Mouse (Mus musculus) heart, embryonic 14.5 days (tissue): ENCODE data around the gene Onecut1. TPM values are rescaled to one million over a fixed set of nuclear protein-coding genes. Genes with fewer than 3 reads are reported as not detected.
A peak's percentile ranks its signal among the peaks of the same experiment; 100 is the strongest.

ENCODE experiments used
- ATAC-seq: fragments of 200-750 bp; cut with Nextera tagmentation; 2 replicates; pipeline ENCODE4 v1.8.0; 2017; ENCODE audit warnings: low read depth, moderate TSS enrichment; ENCODE audit not compliant: insufficient number of reproducible peaks, insufficient read depth, low FRiP score
- H3K27ac ChIP-seq, 2 experiments: fragments of 200-500 bp in 1 of 2; fragments of 300-500 bp in 1 of 2; sonication (generic) in 1 of 2; replicated peaks in 1 of 2; 2 replicates each; pipeline ENCODE4 v1.5.1; 2012 to 2014; ENCODE audit warnings: low read depth in 2 of 2, low read length in 2 of 2, control low read depth in 1 of 2, mild to moderate bottlenecking in 1 of 2, mixed read lengths in 1 of 2; ENCODE audit not compliant: control insufficient read depth in 1 of 2, insufficient read depth in 1 of 2
- H3K27me3 ChIP-seq: fragments of 300-500 bp; sonication (generic); 2 replicates; pipeline ENCODE4 v1.6.1; 2014; ENCODE audit warnings: mild to moderate bottlenecking, low read length, control low read depth; ENCODE audit not compliant: control insufficient read depth, insufficient read depth
- H3K36me3 ChIP-seq: fragments of 300-500 bp; sonication (generic); 2 replicates; pipeline ENCODE4 v1.6.1; 2014; ENCODE audit warnings: mild to moderate bottlenecking, control low read depth, low read length, mixed read lengths; ENCODE audit not compliant: control insufficient read depth, insufficient read depth
- H3K4me1 ChIP-seq, 2 experiments: fragments of 200-500 bp in 1 of 2; fragments of 300-500 bp in 1 of 2; sonication (generic) in 1 of 2; 2 replicates each; pipeline ENCODE4 v1.6.1; 2012 to 2014; ENCODE audit warnings: low read length in 2 of 2, control low read depth in 1 of 2, mixed read lengths in 1 of 2; ENCODE audit not compliant: control insufficient read depth in 2 of 2, insufficient read depth in 2 of 2
- H3K4me2 ChIP-seq: fragments of 300-500 bp; sonication (generic); 2 replicates; pipeline ENCODE4 v1.6.1; 2014; ENCODE audit warnings: mild to moderate bottlenecking, low read length
- H3K4me3 ChIP-seq, 2 experiments: fragments of 200-500 bp in 1 of 2; fragments of 300-500 bp in 1 of 2; sonication (generic) in 1 of 2; 2 replicates each; pipeline ENCODE4 v1.5.1; 2012 to 2014; ENCODE audit warnings: low read length in 2 of 2, mild to moderate bottlenecking in 2 of 2, control low read depth in 1 of 2, low read depth in 1 of 2, moderate library complexity in 1 of 2; ENCODE audit not compliant: control insufficient read depth in 1 of 2, insufficient read depth in 1 of 2
- H3K9ac ChIP-seq: fragments of 300-500 bp; sonication (generic); 2 replicates; pipeline ENCODE4 v1.6.1; 2014; ENCODE audit warnings: mild to moderate bottlenecking, low read length
- H3K9me3 ChIP-seq: fragments of 300-500 bp; sonication (generic); 2 replicates; pipeline ENCODE4 v1.6.1; 2016; ENCODE audit warnings: low read length, control low read depth; ENCODE audit not compliant: control insufficient read depth
- WGBS: fragments of 180-500 bp; shearing (Covaris S2); extraction: QIAGEN DNeasy Blood & Tissue Kit; methylation state at CpG from one replicate; pipeline ENCODE4 v1.1.7; 2014; 5-methylcytosine and 5-hydroxymethylcytosine counted together
- polyA plus RNA-seq: library from polyadenylated mRNA; unstranded; fragments of >200 nt; fragmentation: Nextera tagmentation; extraction: Ambion mirVana; gene quantifications from 2 replicates; pipeline ENCODE4 v1.2.1, GENCODE M21; 2014

The Onecut1 gene
- polyA plus RNA-seq, 1 experiment from 2014 or later = not detected

DNA sequence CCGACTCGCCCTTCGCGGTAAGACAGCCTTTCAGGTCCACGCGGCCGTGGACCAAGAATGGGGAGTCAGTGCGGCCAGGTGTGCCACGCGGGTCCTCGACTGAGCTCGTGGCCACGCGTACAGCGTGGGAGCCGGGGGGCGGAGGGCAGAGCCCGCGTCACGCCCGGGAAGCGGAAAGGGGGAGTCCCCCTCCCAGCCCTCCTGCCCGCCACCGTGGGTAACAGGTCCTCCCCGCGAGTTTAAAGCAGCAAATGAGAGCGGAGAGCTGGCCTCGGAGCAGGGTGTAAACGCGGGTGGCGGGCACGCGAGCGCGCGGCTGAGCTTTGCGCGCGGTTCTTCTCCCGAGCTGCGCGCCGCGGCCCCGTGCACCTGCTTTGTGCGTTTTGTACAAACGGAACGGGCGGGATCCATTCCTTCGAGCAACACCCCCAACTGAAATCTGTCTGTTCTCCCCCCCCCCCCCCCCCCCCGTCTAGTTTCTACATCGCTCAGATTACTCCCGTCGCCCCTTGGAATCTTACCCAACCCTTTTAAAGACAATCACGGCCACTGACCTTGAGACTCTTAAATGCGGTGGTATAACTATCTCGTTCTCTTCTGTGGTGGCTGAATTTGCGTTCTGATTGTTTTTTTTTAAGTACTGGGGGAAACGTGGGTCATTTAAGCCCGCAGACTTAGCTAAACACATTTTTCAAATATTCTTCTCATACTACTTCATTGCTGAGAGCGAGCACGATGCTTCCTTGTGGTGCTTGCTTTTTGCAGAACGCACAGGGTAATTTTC lies 12.3 kb upstream of the Onecut1 start:
- H3K4me3 ChIP-seq = peak overlapping the region; percentile 26 to 45
- H3K9me3 ChIP-seq = no peaks in the 10 kb centered on the region; the same call in 1 of the 2 replicates
- peaks cover 6 to 10% of the 10 kb centered on the region in 2 experiments; a peak in 3 of 4 replicates for H3K4me1 ChIP-seq
- no peaks in the 10 kb centered on the region for H3K36me3 ChIP-seq
- peak overlapping the region; percentile 44; the same call in 1 of the 2 replicates for H3K9ac ChIP-seq
- H3K27me3 ChIP-seq = peaks cover 96% of the 10 kb centered on the region
- peak overlapping the region; percentile 73 for H3K4me2 ChIP-seq
- H3K27ac ChIP-seq = no peak overlapping the region
- ATAC-seq = no peak
- WGBS = under 1% methylated on average over 60 of the region's 63 CpGs

DNA sequence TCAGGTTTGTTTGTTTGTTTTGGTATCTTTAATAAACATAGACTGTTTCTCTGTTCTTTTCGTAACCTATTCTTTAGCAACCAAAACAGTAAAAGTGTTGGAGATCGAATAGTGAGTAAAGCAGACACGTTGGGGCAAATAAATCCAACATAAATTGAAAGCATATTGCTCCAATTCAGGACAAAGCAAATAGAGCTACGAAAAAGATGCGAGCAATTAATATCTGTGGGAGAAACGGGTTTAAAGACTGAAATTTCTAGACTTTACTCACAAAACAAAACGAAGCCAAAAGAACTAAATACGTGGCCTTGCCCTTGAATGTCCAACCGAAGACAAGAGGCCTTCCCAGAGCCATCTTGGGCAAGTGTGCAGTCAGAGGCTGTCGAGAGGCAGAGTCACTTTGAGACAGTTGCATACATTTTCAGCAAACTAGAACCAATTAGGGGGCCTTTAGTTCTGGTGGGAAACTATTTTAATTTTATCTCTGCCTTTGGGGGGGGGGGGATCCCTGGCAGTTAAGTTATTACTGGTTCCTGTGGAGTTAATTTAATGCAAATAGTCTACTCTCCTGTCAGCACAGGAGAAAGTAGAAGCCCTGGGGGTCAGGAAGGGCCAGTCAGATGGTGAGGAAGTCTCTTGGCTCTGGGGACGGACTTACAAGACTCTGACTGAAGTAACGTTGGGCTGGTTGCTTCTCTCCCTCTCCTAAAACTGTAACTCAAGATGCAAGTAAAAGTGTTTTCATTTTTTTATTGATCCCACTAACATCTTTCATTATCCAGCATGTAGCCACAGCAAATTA lies 11.5 kb upstream of the Onecut1 start:
- Histone ChIP-seq H3K9ac (no peak overlapping the region), H3K27me3 (peaks cover 95% of the 10 kb centered on the region), H3K9me3 (no peaks in the 10 kb centered on the region; the same call in 1 of the 2 replicates), H3K4me1 (peaks cover 6 to 10% of the 10 kb centered on the region in 2 experiments; a peak in 3 of 4 replicates), H3K27ac (no peak overlapping the region), H3K4me2 (no peak overlapping the region), H3K4me3 (no peak overlapping the region), H3K36me3 (no peaks in the 10 kb centered on the region)
- ATAC-seq = no peak
- 5% methylated on average over 12 of the region's 12 CpGs for WGBS

DNA sequence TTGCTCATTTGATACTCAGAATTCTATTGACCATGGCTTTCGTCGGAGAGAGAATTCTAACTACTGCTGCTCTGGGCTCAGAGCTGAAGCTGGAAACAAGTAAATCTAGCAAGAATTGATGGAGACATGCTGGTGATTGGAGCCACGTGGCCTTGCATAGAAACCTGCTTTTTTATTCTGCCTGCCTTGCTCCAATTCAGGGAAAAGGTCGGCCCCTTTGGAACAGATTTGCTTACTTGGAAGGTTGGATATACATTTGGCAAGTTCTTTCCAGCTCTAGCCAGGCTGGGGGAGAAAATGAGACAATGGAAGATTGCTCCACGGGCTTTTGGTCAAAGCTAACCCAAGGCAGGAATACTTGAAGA lies 11.0 kb upstream of the Onecut1 start:
- Histone ChIP-seq H3K4me1 (peaks cover 6 to 10% of the 10 kb centered on the region in 2 experiments; a peak in 3 of 4 replicates), H3K27me3 (peaks cover 95% of the 10 kb centered on the region), H3K4me2 (no peak overlapping the region), H3K36me3 (no peaks in the 10 kb centered on the region), H3K9me3 (no peaks in the 10 kb centered on the region; the same call in 1 of the 2 replicates), H3K9ac (no peak overlapping the region), H3K4me3 (no peak overlapping the region), H3K27ac (no peak overlapping the region)
- ATAC-seq = no peak
- 6% methylated on average over 5 of the region's 5 CpGs for WGBS

DNA sequence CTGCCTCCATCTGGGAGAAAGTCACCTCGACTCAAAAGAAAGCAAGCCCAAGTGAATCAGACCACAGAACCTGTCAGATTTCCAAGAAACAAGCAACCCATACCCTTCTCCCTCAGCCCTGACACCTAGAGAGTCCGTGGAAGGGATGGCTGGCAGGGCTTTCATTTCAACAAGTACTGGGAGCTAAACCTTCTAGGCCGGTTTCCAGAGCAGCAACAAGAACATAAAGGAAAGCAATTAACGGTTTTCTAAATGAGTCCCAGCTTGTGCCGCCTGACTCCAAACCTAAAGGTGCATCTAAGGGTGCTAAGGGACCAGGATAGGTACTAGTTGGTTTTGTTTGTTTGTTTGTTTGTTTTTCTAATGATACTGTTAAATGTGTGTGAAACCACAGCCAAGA lies 10.1 kb upstream of the Onecut1 start:
- H3K27me3 ChIP-seq = peaks cover 95% of the 10 kb centered on the region
- no peak overlapping the region for H3K27ac ChIP-seq
- 7% methylated on average over 5 of the region's 5 CpGs for WGBS
- H3K4me2 ChIP-seq = no peak overlapping the region
- no peak for ATAC-seq
- no peaks in the 10 kb centered on the region for H3K36me3 ChIP-seq
- H3K4me3 ChIP-seq = no peak overlapping the region
- no peak overlapping the region for H3K9ac ChIP-seq
- no peaks in the 10 kb centered on the region for H3K9me3 ChIP-seq
- peaks cover 6 to 10% of the 10 kb centered on the region in 2 experiments; a peak in 3 of 4 replicates for H3K4me1 ChIP-seq

DNA sequence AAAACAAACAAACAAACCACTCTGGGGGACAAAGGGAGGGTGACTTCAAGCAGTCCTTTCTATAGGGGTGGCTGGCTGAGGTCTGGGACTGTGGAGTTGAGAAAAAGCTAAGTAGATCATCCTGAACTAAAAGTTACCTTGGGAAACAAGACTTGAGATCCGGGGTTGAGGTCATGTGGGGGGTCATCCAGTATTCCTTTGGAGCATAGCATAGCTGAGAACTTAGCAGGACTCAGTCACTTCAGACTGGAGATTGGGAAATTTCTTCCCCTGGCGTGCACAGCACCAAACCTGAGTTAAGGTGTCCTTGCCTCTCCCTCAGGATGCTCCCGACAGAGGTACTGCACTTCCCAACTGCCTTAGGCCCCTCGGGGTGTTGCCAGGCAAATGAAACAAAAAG lies 9.4 kb upstream of the Onecut1 start:
- no peak overlapping the region for H3K9ac ChIP-seq
- ATAC-seq = no peak
- no peak overlapping the region for H3K4me3 ChIP-seq
- no peak overlapping the region for H3K27ac ChIP-seq
- H3K4me2 ChIP-seq = no peak overlapping the region
- no peaks in the 10 kb centered on the region for H3K36me3 ChIP-seq
- 2% methylated on average over 4 of the region's 4 CpGs for WGBS
- H3K4me1 ChIP-seq = peaks cover 6 to 10% of the 10 kb centered on the region in 2 experiments; a peak in 3 of 4 replicates
- no peaks in the 10 kb centered on the region for H3K9me3 ChIP-seq
- peaks cover 95% of the 10 kb centered on the region for H3K27me3 ChIP-seq

DNA sequence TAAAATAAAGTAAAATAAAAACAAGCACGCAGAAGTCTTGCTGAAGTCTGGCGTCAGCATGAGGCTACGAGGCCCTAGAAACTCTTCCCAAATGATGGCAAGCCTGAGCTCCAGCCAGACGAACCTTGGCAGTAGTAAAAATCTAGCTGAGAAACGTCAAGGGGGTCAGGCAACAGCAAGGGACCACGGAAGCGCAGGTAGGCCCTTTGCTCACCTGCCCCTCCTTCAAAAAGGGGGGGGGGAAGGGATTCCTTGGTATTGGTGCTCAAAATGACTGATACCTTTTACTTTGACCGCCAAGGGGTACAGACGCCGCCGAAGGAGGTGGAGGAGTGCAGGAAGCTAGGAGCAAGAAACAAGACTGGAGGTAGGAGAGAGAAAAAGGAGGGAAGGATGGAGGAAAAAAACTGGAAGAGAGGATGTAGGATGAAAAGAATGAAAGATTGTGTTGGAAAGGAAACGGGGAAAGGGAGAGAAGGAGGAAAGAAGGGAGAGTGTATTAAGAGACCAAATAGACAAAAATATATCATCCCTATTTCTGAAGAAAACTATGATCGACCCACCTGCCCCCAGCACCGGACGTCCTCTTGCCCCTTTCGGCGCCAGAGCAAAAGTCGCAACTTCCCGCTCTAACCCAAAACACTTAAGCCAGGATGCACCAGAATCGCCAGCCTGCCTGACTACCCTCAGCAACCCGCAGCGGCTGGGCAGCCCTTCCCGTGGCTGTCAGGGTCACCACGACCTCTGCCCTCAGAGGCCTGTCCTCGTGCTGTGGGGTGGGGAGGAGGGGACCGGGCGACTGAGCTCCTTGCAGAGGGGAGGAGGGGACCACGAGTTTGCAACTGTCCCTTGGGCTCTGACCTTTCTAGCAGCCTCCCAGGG lies 8.3 kb upstream of the Onecut1 start:
- Histone ChIP-seq H3K27ac (no peak overlapping the region), H3K9ac (no peak overlapping the region), H3K4me3 (no peak overlapping the region), H3K4me1 (peaks cover 4 to 9% of the 10 kb centered on the region in 2 experiments; a peak in 3 of 4 replicates), H3K27me3 (peaks cover 96% of the 10 kb centered on the region), H3K9me3 (no peaks in the 10 kb centered on the region), H3K4me2 (no peak overlapping the region), H3K36me3 (no peaks in the 10 kb centered on the region)
- 3% methylated on average over 27 of the region's 28 CpGs for WGBS
- ATAC-seq = no peak

DNA sequence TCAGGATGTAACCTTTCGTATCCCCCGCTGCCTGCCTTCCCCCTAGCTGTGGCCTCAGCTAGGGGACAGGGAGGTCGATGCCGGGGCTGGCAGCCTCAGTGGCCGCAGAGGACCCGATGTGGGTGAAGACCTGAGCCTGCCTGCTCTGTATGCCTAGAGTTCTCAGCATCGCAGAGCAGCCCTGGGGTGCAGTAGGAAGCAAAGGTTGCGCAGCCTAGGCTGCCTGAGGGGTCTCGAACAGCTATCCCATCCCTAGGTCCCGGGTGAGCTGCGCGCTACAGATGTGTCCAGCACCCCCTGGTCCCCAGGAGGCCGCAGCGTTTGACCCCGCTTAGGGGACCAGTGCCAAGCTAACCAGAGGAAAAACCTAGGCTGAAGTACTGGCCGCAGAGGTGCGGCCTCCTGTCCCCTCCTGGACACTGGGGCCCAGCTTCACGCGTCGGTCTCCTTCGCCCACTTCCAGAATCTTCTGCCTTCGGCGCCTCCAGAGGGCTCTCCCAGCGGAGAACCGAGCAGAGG lies 7.6 kb upstream of the Onecut1 start:
- Histone ChIP-seq H3K9ac (no peak overlapping the region), H3K4me3 (no peak overlapping the region), H3K9me3 (no peaks in the 10 kb centered on the region), H3K4me1 (peaks cover under 1 to 2% of the 10 kb centered on the region in 2 experiments; a peak in 3 of 4 replicates), H3K36me3 (no peaks in the 10 kb centered on the region), H3K27me3 (peaks cover 96% of the 10 kb centered on the region), H3K27ac (no peak overlapping the region), H3K4me2 (no peak overlapping the region)
- no peak for ATAC-seq
- WGBS = 2% methylated on average over 25 of the region's 25 CpGs
